Mouse (Mus musculus): ENCODE data around the gene Hist3h2a. TPM values are rescaled to one million over a fixed set of nuclear protein-coding genes. Genes with fewer than 3 reads are reported as not detected.
"Not testable (repeated sequence)": the region's sequence is repeated elsewhere in the genome, so short reads cannot be mapped to it uniquely, and the experiment has no call there.

Hist3h2a gene
- total RNA-seq, 2 experiments from 2014 or later, result 62.8 to 63.7 TPM

- no peak for DNase-seq (ENCODE audit: low spot score in 2 of 2)
These were observed 7.2 kb upstream of the Hist3h2a start for GRCm38 (mm10) chr11:58947306-58947705.

GRCm38 (mm10) chr11:58947798-58948528 is 6.5 kb upstream of the Hist3h2a start:
- DNase-seq (ENCODE audit: low spot score in 2 of 2), result peak; percentile 64 to 70

GRCm38 (mm10) chr11:58948542-58949479 is 5.7 kb upstream of the Hist3h2a start, which contains the start of gene Hist3h2ba:
TSS of gene Hist3h2ba (plus strand) at chr11:58948920.
- peak; percentile 75 for DNase-seq (ENCODE audit: low spot score in 2 of 2)

DNA sequence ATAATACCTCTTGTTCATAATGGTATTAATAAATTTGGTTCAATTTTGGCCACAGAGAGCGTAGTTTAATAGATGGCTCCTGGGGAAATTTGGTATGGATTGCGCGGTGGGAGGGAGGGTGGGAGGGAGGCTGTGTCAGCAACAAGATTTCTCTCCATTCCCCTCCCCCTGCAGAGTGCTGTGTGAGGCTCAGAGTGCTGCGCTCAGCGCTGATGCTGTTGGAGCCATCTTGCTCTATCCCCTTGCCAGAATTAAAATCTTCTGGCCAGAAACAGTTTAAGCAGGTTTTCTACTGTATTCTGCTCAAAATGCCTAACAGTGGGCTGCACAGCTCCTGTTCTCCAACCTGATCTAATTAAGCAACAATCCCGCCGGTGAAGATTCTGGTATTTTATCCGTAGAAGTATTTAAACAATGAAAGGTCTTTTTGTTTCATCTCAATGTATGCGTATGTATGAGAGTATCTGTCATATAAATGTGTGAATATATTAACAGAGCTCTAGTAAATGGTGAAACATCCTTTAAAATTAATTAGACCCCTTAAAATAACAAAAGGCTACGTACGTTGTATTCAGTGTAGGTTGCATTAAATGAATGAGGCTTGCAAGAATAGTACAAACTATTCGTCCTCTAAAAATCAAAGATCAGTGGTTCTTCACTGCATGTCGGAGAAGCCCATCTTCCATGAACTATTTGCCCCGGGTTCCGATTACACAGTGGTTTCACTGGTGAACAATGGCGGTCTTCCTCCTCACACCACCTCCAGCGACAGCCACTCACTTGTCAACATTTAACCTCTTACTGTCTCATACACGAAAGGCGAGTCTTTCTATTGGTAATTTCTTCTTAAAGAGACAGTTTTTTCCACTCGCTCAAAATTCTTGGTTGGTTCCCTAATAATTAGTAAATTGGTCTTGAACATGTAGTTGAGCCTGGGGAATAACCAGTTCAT is 4.7 kb upstream of the Hist3h2a start:
- DNase-seq (ENCODE audit: low spot score in 2 of 2), result peak; percentile 66 to 70

GRCm38 (mm10) chr11:58951210-58951609 is 3.3 kb upstream of the Hist3h2a start:
- no peak for DNase-seq (ENCODE audit: low spot score in 2 of 2)

- peak in 1 of 2 experiments; percentile 25 for DNase-seq (ENCODE audit: low spot score in 2 of 2)
These were observed 925 bp upstream of the Hist3h2a start for GRCm38 (mm10) chr11:58953351-58954169.

DNA sequence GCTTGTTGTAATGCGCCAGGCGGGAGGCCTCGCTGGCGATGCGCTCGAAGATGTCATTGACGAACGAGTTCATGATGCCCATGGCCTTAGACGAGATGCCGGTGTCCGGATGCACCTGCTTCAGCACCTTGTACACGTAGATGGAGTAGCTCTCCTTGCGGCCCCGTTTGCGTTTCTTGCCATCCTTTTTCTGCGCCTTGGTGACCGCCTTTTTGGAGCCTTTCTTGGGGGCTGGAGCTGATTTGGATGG is 390 bp upstream of the Hist3h2a start:
- not testable (repeated sequence) for DNase-seq (ENCODE audit: low spot score in 2 of 2)

DNA sequence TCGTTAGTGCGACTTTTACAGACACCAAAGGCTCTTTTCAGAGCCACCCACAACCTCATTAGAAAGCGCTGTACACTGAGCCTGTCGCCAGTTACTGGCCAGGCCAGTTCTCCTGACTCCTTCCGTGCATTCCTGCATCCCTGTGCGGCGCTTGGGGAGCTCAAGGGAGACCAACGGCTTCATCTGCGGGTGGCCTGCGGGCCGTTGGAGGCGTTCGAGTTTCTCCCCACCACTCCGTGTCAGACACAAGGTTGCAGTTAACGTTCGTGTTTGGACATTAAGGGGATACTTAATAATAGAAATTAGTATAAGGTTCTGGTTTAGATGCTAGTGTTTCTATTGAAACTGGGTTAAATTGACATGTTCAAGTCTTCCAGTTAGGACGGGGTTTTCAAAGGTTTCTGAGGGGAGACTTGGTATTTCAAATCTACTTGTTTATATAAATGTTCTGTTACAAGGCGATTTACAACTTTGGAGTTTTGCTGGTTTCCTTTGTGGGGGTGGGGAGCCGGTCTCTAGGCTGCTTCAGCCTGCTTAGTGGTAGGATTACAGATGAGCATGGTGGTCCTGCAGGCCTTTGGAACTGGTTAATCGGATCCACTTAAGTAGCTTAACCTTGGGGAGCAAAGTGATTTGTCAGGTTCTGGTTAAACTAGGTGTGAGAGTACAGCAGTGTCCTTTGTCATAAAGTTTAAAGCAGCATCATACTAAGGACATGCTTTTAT is 820 bp downstream of the Hist3h2a start:
- DNase-seq (ENCODE audit: low spot score in 2 of 2), result no peak

- no peak for DNase-seq (ENCODE audit: low spot score in 2 of 2)
These were observed 1.4 kb downstream of the Hist3h2a start for GRCm38 (mm10) chr11:58955868-58956257.

DNA sequence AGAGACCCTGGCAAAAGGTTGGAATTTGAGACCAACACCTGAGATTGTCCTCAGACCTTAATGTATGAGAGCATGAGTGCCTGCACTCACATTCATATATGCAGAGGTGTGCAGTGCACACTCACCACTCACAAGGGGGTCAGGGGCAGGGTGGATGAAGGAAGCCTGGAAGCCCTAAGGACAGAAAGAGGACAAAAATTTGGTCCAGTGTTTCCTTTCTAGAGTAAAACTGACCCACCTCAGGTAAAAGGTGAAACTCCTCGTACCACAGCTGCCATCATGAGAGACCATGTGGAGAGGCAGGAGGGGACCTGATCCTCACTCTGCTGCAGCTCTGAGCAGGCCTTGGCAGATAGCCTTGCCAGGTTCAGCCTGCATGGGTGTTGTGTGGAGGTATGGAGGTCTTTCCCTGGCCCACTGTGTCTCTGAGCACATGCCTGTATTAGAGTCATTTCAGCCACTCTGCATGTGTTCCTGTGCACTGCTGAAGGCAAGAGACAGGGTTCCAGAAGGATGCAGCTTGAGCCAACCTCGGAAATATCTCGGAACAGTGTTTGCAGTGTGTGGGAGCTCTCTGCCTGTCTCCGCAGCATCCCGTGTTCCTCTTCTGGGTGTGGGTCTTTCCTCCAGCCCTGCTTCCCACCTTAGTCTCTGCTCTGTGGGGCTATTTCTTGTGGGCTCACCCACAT is 2.9 kb downstream of the Hist3h2a start:
- no peak for DNase-seq (ENCODE audit: low spot score in 2 of 2)

GRCm38 (mm10) chr11:58958536-58958935 is 4.1 kb downstream of the Hist3h2a start:
- DNase-seq (ENCODE audit: low spot score in 2 of 2), result no peak

DNA sequence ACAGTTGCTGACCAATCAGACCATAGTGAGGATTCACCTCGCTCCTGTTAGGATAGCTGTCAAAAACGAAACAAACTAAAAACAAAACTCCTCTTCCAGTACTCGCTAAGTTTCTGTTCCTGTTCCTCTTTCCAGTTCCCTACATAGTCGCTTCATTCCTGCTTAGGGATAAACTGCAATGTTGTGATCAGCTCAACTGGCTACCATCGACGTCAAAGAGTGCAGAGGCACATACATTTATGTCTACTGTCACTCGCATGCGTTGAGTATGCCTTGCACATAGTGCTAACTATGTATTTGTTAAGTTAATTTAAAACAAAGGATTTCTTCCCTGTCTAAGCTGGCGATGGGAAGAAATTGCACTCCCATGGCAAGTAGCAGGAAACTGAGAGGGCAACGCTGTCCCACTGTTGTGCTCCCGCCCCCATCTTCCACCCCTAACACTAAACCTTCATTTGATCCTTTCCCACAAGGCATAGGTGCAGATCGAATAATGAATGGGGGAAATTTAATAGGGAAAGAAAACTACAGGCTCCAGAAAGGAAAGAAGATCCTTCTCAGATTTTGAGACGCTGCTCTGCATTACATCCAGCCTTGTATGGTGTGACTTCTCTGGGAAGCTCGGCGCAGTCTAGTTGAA is 4.8 kb downstream of the Hist3h2a start:
- DNase-seq (ENCODE audit: low spot score in 2 of 2), result no peak

DNA sequence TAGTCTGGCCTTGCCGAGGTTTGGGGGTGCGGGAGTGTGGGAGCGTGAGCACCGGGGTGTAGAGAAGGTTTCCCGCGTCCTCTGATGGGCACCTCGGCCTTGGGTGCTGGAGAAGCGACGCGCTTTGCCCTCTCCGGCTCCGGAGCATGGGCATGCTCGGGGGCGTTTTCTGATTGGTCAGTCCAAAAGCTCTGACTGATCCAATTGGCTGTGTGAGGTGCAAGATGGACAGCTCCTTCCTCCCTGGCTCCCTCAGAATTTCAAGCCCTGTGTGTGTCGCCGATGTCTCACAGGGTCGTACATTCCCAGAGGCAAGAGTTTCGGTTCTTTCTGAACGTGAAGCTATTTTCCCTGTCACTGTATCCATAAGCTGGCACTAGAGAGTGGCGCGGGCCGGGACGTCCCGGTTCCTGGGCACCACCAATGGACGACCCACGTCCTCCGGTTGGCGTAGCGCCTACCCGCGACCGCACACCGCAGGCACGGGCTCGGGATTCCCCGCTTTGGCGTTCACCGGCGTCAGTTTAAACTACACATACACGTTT is 5.5 kb downstream of the Hist3h2a start:
- peak; percentile 72 to 83 for DNase-seq (ENCODE audit: low spot score in 2 of 2)

DNA sequence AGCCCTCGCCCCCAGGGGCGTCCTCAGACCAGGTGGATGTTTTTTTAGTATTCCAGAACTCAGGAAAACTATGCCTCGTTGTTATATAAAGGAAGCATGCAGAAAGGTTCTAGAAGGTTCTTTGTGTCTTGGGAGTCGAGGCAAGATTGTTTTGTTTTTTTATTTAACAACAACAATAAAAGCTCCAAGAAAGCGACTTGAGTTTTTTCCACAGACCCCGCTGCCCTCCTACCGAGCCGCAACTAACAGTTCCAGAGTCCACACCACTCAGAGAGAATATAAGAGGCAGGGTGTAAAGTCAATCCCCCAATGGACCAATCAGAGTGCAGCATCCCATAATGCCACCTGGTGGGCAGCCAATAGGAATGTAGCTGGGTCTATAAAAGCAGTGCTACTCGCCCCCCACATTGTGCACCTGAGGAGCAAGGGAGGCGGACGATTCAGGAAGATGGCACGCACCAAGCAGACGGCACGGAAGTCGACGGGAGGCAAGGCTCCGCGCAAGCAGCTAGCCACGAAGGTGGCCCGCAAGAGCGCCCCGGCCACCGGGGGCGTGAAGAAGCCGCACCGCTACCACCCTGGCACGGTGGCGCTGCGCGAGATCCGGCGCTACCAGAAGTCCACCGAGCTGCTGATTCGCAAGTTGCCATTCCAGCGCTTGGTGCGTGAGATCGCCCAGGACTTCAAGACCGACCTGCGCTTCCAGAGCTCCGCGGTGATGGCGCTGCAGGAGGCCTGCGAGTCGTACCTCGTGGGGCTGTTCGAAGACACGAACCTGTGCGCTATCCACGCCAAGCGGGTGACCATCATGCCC is 7.1 kb downstream of the Hist3h2a start:
- no peak for DNase-seq (ENCODE audit: low spot score in 2 of 2)

GRCm38 (mm10) chr11:58963543-58963942 is 9.1 kb downstream of the Hist3h2a start:
- DNase-seq (ENCODE audit: low spot score in 2 of 2), result no peak

DNA sequence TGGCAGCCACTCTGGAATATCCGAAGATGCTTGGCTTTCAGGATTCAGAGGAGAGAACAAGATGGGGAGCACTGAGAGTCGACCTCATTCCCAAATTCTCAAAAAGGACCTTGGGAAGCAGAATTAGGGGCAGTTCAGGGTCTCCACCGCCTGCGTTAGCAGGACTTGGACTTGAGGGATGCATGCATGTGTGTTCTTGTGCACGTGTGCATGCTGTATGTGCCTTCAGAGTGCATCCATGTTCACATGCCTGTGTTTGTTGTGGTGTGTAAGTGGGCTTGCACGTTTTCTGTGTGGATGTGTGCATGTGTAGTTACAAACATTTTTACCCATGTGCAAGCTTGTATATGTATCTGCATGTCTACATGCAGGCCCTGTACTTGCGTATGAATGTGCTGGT is 9.7 kb downstream of the Hist3h2a start:
- no peak for DNase-seq (ENCODE audit: low spot score in 2 of 2)

DNA sequence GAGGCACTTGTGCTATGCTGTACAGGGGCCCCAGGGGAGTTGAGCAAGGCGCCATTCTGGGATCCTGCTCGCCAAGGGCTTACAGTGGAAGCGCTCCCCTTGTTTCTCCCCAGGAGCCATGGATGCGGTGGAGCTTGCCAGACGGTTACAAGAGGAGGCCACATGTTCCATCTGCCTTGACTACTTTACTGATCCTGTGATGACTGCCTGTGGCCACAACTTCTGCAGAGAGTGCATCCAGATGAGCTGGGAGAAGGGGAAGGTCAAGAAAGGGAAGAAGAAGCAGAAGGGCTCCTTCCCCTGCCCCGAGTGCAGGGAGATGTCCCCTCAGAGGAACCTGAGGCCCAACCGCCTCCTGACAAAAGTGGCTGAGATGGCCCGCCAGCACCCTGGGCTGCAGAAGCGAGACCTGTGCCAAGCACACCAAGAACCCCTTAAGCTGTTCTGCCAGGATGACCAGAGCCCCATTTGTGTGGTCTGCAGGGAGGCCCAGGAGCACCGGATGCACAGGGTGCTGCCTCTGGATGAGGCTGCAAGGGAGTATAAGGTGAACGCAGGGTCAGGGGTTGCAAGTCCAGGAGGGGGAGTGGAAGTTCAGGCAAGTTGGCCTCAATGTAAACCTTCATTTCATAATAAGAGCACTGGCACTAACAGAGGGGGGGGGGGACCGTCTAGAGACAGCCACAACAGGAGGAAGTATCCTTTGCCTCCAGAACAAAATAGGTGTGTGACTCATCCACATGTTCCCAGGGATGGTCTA is 10.7 kb downstream of the Hist3h2a start:
- no peak for DNase-seq (ENCODE audit: low spot score in 2 of 2)

Measured in left cerebral cortex, adult 18-20 months (tissue).